Mouse (Mus musculus): ENCODE results near the gene Cog5.

Gene Cog5

GRCm38 (mm10) chr12:31984206-31984605 lies 329.5 kb downstream of the Cog5 start:
- DNase-seq (ENCODE audit: low spot score) = no peak

GRCm38 (mm10) chr12:31984664-31985063 lies 330.0 kb downstream of the Cog5 start:
- no peak for DNase-seq (ENCODE audit: low spot score)

DNA sequence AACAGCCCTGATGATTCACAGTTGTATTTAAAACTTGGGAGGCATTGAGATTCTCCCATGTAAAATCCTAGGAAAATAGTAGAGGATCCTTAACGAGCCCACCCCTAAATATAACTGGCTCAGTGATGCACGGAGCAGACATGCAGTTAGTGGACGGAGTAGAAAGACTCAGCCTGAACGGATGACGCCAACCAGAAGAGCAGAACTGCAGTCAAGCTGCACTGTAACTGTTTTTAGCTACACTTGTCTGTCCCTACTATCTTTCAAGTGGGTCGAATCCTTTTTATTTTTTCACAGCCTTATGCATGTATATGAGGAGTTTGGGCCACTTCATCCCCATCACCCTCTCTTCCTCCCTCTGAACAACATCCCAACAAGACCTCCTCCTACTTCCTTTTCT lies 331.1 kb downstream of the Cog5 start:
- DNase-seq (ENCODE audit: low spot score) = no peak

GRCm38 (mm10) chr12:31986463-31986862 lies 331.8 kb downstream of the Cog5 start:
- DNase-seq (ENCODE audit: low spot score) = no peak
